Mouse (Mus musculus) E14TG2a.4 (cell line): ENCODE measurements around the gene Pigz.

Experiments used
- CTCF ChIP-seq: conservative IDR thresholded peaks from 2 replicates; pipeline ENCODE4 v1.5.1; 2014; ENCODE audit warnings: low read length
- NANOG ChIP-seq: IDR thresholded peaks from 2 replicates; pipeline ENCODE4 v1.6.1; 2014; ENCODE audit warnings: borderline replicate concordance, low read length, mixed read lengths
- POU5F1 ChIP-seq: IDR thresholded peaks from 2 replicates; pipeline ENCODE4 v1.6.1; 2014; ENCODE audit warnings: low read length, borderline replicate concordance

DNA sequence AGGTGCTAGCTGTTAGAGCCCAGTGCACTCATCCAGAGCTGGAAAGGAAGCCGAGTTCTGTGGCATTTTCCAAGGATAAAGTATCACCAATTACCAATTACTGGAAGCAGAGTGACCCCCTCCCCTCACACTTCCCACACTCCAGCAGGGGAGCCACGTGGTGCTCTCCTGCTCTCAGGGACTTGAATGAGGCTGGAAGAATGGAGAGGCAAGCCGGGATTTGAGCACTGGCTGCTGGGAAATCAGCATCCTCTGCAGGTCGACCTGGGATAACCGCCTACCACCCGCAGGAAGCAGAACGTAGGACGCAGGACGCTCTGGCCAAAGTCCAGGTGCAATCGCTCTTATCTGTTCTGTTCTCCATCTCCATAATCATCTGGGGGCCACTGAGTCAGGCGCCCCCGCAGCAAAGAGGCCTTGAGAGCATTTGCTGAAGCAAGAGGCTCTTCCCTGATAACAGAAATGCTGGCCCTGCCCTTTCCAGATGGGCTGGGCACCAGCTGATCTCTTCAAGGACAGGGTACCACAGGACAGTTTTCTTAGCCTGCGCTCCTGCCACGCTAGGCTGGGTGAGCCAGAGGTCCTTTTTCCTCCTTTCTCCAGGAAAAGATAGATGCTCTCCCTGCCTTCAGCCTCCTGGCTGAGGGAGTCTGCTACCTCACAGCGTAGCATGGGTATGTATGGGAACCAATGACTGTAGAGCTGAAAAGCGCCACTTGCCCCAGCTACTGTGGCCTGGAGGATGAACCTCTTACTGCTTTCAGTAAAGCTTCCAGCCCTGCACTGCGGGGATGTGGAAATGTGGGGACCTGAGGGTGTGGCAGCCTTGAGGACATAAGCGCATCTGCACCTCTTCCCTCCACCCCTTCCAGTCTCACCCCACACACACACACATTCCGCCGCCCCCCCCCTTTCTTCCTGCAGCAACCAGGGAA lies 27.5 kb upstream of the Pigz start:
- no peak for TF ChIP-seq CTCF
- no peak for TF ChIP-seq NANOG
- no peak for TF ChIP-seq POU5F1
